Mouse (Mus musculus): ENCODE measurements around the gene Gm6588. TPM values are rescaled to one million over a fixed set of nuclear protein-coding genes. Genes with fewer than 3 reads are reported as not detected.
A peak's percentile ranks its signal among the peaks of the same experiment; 100 is the strongest.
"Not testable (repeated sequence)": the region's sequence is repeated elsewhere in the genome, so short reads cannot be mapped to it uniquely, and the experiment has no call there.

Gene Gm6588
- polyA plus RNA-seq (2016; fragmentation: Nextera tagmentation; extraction: Ambion mirVana) = not detected in 2 replicates

- Histone ChIP-seq H3K36me3 (replicated peaks) (no peaks in the 10 kb centered on the region), H3K9me3 (no peaks in the 10 kb centered on the region), H3K27ac (replicated peaks) (no peak within 1 kb of the TSS), H3K4me1 (peaks cover 16% of the 10 kb centered on the region), H3K27me3 (replicated peaks; ENCODE audit: low read depth, poor library complexity, severe bottlenecking) (peaks cover 29% of the 10 kb centered on the region), H3K4me3 (no peak within 1 kb of the TSS)
- no peak for DNase-seq (ENCODE audit: low spot score)
- WGBS = 69% methylated on average over 18 of the region's 18 CpGs
These were observed at the start of gene Gm6588 for GRCm38 (mm10) chr5:112448747-112449440. Gene Gm6588 (plus strand): TSS chr5:112449426.

- Histone ChIP-seq H3K4me3 (no peak overlapping the region), H3K27me3 (replicated peaks; ENCODE audit: low read depth, poor library complexity, severe bottlenecking) (0 out of 2 replicates have a peak, but pooled peaks cover 9% of the 10 kb centered on the region), H3K36me3 (replicated peaks) (no peaks in the 10 kb centered on the region), H3K9me3 (no peaks in the 10 kb centered on the region), H3K27ac (replicated peaks) (no peak overlapping the region), H3K4me1 (0 out of 2 replicates have a peak, but pooled peaks cover under 1% of the 10 kb centered on the region)
- DNase-seq (ENCODE audit: low spot score) = no peak
- 73% methylated on average over 3 of the region's 3 CpGs for WGBS
These were observed 46.8 kb upstream of the Gm6588 start for GRCm38 (mm10) chr5:112402437-112402836.

- DNase-seq (ENCODE audit: low spot score) = no peak
- Histone ChIP-seq H3K4me1 (peaks cover 7% of the 10 kb centered on the region), H3K9me3 (no peaks in the 10 kb centered on the region), H3K27ac (replicated peaks) (no peak overlapping the region), H3K4me3 (no peak overlapping the region), H3K36me3 (replicated peaks) (no peaks in the 10 kb centered on the region), H3K27me3 (replicated peaks; ENCODE audit: low read depth, poor library complexity, severe bottlenecking) (peaks cover 29% of the 10 kb centered on the region)
- 78% methylated on average over 3 of the region's 3 CpGs for WGBS
These were observed 43.2 kb upstream of the Gm6588 start for GRCm38 (mm10) chr5:112406017-112406416.

- WGBS = 75% methylated on average over 5 of the region's 5 CpGs
- Histone ChIP-seq H3K27me3 (replicated peaks; ENCODE audit: low read depth, poor library complexity, severe bottlenecking) (peaks cover 43% of the 10 kb centered on the region), H3K27ac (replicated peaks) (no peak overlapping the region), H3K9me3 (no peaks in the 10 kb centered on the region), H3K4me3 (no peak overlapping the region), H3K36me3 (replicated peaks) (no peaks in the 10 kb centered on the region), H3K4me1 (peaks cover 22% of the 10 kb centered on the region)
- no peak for DNase-seq (ENCODE audit: low spot score)
These were observed 40.0 kb upstream of the Gm6588 start for GRCm38 (mm10) chr5:112409274-112409673.

GRCm38 (mm10) chr5:112411072-112411471 lies 38.2 kb upstream of the Gm6588 start:
- Histone ChIP-seq H3K27me3 (replicated peaks; ENCODE audit: low read depth, poor library complexity, severe bottlenecking) (peaks cover 43% of the 10 kb centered on the region), H3K4me3 (peak overlapping the region; percentile 33; the same call in 1 of the 2 replicates), H3K36me3 (replicated peaks) (no peaks in the 10 kb centered on the region), H3K9me3 (no peaks in the 10 kb centered on the region), H3K4me1 (peaks cover 22% of the 10 kb centered on the region), H3K27ac (replicated peaks) (peak overlapping the region; percentile 48; the same call in 1 of the 2 replicates)
- DNase-seq (ENCODE audit: low spot score) = no peak
- WGBS = 39% methylated on average over 11 of the region's 11 CpGs

- Histone ChIP-seq H3K9me3 (no peaks in the 10 kb centered on the region), H3K27ac (replicated peaks) (peak overlapping the region; percentile 30; the same call in 1 of the 2 replicates), H3K4me1 (peaks cover 26% of the 10 kb centered on the region), H3K4me3 (peak overlapping the region; percentile 33; the same call in 1 of the 2 replicates), H3K27me3 (replicated peaks; ENCODE audit: low read depth, poor library complexity, severe bottlenecking) (peaks cover 43% of the 10 kb centered on the region), H3K36me3 (replicated peaks) (no peaks in the 10 kb centered on the region)
- 15% methylated on average over 19 of the region's 19 CpGs for WGBS
- DNase-seq (ENCODE audit: low spot score) = peak; percentile 76
These were observed 37.5 kb upstream of the Gm6588 start for GRCm38 (mm10) chr5:112411514-112412335.

- H3K36me3 ChIP-seq (replicated peaks); H3K4me3 ChIP-seq; H3K27ac ChIP-seq (replicated peaks); DNase-seq (ENCODE audit: low spot score); H3K9me3 ChIP-seq: not testable (repeated sequence)
- peaks cover 23% of the 10 kb centered on the region for H3K4me1 ChIP-seq
- peaks cover 39% of the 10 kb centered on the region for H3K27me3 ChIP-seq (replicated peaks; ENCODE audit: low read depth, poor library complexity, severe bottlenecking)
- 79% methylated on average over 4 of the region's 4 CpGs for WGBS
These were observed 36.4 kb upstream of the Gm6588 start for GRCm38 (mm10) chr5:112412781-112413180.

- DNase-seq (ENCODE audit: low spot score) = no peak
- peaks cover 16% of the 10 kb centered on the region for H3K4me1 ChIP-seq
These were observed 32.6 kb upstream of the Gm6588 start for GRCm38 (mm10) chr5:112416673-112417072.

GRCm38 (mm10) chr5:112418023-112418422 lies 31.2 kb upstream of the Gm6588 start:
- Histone ChIP-seq H3K4me3 (no peak overlapping the region), H3K4me1 (peaks cover 7% of the 10 kb centered on the region), H3K27ac (replicated peaks) (no peak overlapping the region), H3K27me3 (replicated peaks; ENCODE audit: low read depth, poor library complexity, severe bottlenecking) (peaks cover 18% of the 10 kb centered on the region; the same call in 1 of the 2 replicates), H3K9me3 (no peaks in the 10 kb centered on the region), H3K36me3 (replicated peaks) (no peaks in the 10 kb centered on the region)
- no peak for DNase-seq (ENCODE audit: low spot score)
- 66% methylated on average over 4 of the region's 4 CpGs for WGBS

More at GRCm38 (mm10) chr5:112416673-112417072, 32.6 kb upstream of the Gm6588 start:
- no peak overlapping the region for H3K4me3 ChIP-seq
- no peaks in the 10 kb centered on the region for H3K9me3 ChIP-seq
- H3K27ac ChIP-seq (replicated peaks) = no peak overlapping the region
- peaks cover 28% of the 10 kb centered on the region for H3K27me3 ChIP-seq (replicated peaks; ENCODE audit: low read depth, poor library complexity, severe bottlenecking)
- 60% methylated on average over 5 of the region's 5 CpGs for WGBS
- no peaks in the 10 kb centered on the region for H3K36me3 ChIP-seq (replicated peaks)

- Histone ChIP-seq H3K27ac (replicated peaks) (no peak overlapping the region), H3K27me3 (replicated peaks; ENCODE audit: low read depth, poor library complexity, severe bottlenecking) (peaks cover 29% of the 10 kb centered on the region), H3K36me3 (replicated peaks) (no peaks in the 10 kb centered on the region), H3K4me1 (peaks cover 13% of the 10 kb centered on the region), H3K9me3 (no peaks in the 10 kb centered on the region), H3K4me3 (no peak overlapping the region)
- 34% methylated on average over 12 of the region's 12 CpGs for WGBS
- peak; percentile 63 for DNase-seq (ENCODE audit: low spot score)
These were observed 29.7 kb upstream of the Gm6588 start for GRCm38 (mm10) chr5:112419535-112419934.

- Histone ChIP-seq H3K4me1 (peaks cover 34% of the 10 kb centered on the region), H3K9me3 (no peaks in the 10 kb centered on the region), H3K27me3 (replicated peaks; ENCODE audit: low read depth, poor library complexity, severe bottlenecking) (peaks cover 76% of the 10 kb centered on the region), H3K36me3 (replicated peaks) (no peaks in the 10 kb centered on the region), H3K27ac (replicated peaks) (no peak overlapping the region), H3K4me3 (no peak overlapping the region)
- WGBS = 89% methylated on average over 7 of the region's 7 CpGs
- no peak for DNase-seq (ENCODE audit: low spot score)
These were observed 22.6 kb upstream of the Gm6588 start for GRCm38 (mm10) chr5:112426635-112427034.

- Histone ChIP-seq H3K4me1 (peaks cover 41% of the 10 kb centered on the region), H3K27me3 (replicated peaks; ENCODE audit: low read depth, poor library complexity, severe bottlenecking) (peaks cover 80% of the 10 kb centered on the region)
These were observed 21.9 kb upstream of the Gm6588 start for GRCm38 (mm10) chr5:112427283-112427682.

More at GRCm38 (mm10) chr5:112427283-112427682, 21.9 kb upstream of the Gm6588 start:
- Histone ChIP-seq H3K36me3 (replicated peaks) (no peaks in the 10 kb centered on the region), H3K9me3 (no peaks in the 10 kb centered on the region), H3K4me3 (no peak overlapping the region), H3K27ac (replicated peaks) (no peak overlapping the region)
- peak; percentile 79 for DNase-seq (ENCODE audit: low spot score)
- 48% methylated on average over 2 of the region's 2 CpGs for WGBS
